Mouse (Mus musculus) ovary, postnatal 36 days (tissue): ENCODE measurements around the gene Arhgap20.

Experiments
- DNase-seq: peaks from one replicate; pipeline ENCODE4 v3.0.0; 2022; ENCODE audit warnings: low spot score, mixed read lengths

The Arhgap20 gene

DNA sequence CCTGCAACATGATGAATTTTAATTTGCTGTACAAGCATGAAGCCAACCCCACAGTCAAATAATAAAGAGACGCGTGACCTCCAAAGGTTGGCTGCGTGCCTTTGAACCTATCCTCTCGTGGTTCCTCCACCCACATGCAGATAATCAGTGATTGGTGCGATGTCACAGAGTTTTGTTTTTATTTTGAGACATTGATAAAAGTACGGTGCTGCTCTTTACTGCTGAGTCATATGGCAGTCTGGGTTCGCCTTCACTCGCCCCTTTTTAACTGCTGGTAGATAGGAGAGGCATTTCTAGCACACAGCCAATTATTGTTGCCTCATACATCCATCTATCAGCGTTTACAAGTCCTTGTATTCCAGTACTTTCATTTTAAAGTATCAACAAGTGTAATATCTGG, 34.0 kb downstream of the Arhgap20 start:
- DNase-seq = no peak

DNA sequence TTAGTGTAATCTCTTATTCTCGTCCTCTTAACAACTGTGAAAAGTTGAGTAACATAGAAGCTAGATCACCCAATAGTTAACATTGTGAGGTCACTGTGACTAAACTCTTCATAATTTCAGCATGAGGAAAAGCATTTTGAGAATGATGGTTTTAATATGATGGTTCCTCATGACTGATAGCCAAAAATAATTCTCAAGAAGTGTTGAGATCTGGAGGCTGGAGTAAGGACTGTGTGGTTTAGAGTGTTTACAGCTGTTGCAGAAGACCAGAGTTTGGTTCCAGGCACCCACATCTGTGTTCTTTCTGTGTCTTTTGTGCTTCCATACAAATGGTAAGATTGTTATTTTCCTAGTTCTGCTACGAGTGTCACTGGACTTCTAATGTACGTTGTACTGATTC, 42.1 kb downstream of the Arhgap20 start:
- no peak for DNase-seq

DNA sequence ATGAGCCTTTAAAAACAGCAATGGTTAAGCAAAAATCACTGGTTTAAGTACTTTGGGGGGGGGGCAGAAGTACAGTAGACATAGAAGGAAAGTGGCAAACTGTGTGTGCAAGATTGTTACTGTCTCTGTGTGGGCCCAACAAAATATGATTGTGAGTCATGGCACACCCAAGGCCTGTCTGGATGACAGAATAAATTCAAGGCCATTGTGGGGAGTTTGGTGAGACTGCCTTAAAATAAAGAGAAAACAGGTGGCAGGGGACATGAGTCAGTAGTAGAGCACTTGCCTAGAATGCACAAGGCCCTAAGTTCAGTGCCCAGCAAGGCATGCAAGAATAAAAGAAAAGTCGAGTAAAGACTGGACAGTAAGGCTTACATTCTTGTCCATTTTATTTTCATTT, 47.8 kb downstream of the Arhgap20 start:
- no peak for DNase-seq

GRCm38 (mm10) chr9:51824516-51824915, 59.4 kb downstream of the Arhgap20 start:
- no peak for DNase-seq

DNA sequence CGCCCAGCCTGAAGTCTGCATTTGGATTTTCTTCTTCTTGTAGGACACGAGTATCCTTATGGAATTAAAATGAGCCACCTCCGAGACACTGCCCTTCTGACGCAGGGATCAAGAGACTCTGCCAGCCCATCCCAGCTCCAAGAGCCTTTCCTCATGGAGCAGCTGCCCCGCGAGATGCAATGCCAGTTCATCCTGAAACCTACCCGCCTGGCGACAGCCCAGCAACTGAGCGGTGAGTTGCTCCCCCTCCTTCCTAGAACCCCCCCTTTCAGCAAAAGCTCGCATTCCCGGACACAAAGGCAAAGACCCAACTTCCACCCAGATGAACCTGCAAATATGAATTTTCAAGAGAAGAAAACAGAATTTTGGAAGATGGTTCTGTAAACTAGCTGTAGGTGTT, 66.5 kb downstream of the Arhgap20 start:
- no peak for DNase-seq

DNA sequence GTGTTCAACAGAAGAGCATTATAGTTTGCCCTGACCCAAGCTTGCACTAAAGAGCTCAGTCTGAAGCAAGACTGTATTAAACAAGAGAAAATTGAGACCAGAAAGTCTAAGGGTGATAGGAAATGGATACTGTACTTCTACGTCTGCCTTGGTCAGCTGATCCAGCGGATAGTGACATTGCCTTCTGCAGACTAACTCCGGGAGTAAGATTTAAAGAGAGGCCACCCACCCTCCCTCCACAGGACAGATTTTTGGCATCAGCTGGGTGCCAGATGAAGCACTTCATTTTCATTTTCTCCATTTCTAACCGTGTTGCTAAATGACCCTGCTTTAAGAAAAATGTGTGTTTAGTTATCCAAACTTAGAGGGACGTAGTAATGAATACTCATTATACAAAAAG, 67.2 kb downstream of the Arhgap20 start:
- DNase-seq = no peak

DNA sequence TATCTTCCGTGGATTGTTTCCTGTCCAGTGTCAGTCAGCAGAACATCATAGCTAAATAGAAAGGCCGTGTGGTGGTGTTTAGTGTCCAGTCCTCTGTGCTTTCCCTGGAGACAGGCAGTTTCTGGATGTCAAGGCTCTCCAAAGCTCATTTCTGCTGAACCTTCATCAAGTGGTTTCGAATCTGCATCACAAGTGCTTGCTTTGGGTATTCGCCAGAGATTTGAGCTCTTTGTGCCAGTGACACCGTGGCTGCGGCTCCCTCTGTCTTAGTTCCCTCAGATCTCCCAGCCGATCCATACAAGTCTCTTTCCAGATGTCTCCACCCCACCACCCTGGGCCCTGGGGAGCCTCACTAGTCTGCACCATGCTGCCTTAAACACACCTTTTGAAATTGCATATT, 72.6 kb downstream of the Arhgap20 start:
- DNase-seq = no peak

DNA sequence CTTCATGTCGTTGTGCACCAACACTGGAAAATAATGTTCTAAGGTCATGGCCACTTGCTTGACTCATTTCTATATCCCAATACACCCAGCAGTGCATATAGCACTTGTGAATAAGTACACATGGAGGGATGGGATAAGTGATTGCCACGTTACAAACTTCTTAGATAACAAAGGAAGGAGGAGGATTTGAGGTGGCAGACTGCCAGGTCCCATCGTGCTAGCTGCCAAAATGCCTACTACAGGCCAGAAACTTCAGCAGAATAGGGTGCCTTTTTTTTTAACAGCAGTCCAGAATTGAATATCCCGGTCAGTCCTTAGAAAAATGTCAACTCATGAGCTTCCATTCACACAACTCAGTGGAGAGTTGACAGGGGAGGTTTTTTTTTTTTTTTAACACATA, 78.1 kb downstream of the Arhgap20 start:
- peak; percentile 66 for DNase-seq

GRCm38 (mm10) chr9:51845796-51846195, 80.7 kb downstream of the Arhgap20 start:
- DNase-seq = no peak

DNA sequence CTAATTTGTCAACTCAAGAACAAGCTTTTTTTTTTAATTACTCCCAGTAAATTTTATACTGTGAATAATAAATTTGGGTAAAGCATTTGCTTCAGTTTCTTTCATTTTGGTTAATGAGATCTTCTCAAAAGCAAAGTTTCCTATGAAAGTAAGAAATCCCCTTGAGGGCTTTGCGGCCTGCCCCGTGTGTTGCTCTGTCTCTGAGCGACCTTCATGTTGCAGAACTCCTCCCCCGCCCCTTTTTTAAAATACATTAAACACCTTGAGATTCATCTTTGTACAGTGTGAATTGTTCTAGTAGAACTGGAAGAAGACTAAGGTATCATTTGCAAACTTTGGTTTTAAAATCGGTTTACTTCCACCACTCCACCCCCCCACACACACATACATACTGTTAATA, 88.6 kb downstream of the Arhgap20 start:
- DNase-seq = no peak

GRCm38 (mm10) chr9:51864273-51864672, 99.1 kb downstream of the Arhgap20 start:
- DNase-seq = no peak

DNA sequence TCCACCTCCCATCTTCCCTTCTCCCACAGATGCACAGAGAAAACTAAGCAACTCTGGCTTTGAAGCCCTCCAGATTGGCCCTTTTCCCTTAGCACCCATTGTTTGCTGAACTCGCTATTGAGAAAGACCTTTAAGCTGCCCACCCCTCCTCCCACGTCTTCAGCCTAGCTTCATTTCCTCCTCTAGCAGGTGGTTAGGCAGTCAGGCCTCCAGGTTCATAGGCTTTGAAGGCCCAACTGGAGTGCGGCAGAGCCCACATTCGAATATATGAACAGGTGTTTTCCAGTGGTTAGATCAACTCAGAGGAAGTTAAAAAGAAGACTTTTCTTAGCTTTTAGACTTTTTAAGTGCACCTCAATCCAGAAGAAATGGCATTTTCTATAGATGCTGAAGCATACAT, 101.5 kb downstream of the Arhgap20 start:
- DNase-seq = no peak

- no peak for DNase-seq
Measured at GRCm38 (mm10) chr9:51869056-51869455, 103.9 kb downstream of the Arhgap20 start.

- no peak for DNase-seq
Measured at GRCm38 (mm10) chr9:51874348-51874747, 109.2 kb downstream of the Arhgap20 start.

DNA sequence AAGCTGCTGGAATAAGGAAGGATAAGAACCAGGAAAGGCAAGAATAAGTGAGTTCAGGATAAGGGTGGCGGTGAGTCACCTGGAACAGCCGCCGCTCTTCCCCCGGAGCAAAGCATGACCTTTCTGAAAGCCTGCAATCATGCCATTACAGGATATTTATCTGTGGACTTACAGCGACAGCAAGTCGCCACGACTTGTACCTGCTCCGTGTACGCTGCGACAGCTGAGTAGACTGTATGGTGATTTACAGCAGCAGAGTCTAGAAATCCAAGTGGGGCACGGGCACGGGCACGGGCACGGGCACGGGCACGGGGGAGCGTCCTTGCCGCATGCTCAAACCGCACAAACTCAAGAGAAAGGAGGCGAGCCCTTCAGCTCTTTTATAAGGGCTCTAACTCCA, 110.4 kb downstream of the Arhgap20 start:
- DNase-seq = no peak

DNA sequence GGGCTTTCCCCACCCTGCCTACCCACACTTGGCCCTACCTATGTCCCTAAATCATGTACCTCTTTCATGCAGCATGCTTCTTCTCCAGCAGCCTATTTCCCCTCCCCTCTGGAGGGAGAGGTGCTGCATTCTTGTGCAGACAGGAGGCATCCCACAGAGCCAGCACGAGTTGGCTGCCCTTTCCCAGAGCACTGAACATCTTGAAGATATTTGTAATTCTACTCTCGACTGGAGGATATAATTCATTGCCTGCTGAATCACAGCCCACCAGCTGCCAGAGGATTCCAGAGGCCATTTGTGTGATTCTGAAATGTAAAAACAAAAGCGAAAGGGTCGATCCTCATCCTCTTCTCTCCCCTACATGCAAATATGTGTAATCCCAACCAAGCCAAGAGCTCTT, 116.2 kb downstream of the Arhgap20 start:
- DNase-seq = no peak

DNA sequence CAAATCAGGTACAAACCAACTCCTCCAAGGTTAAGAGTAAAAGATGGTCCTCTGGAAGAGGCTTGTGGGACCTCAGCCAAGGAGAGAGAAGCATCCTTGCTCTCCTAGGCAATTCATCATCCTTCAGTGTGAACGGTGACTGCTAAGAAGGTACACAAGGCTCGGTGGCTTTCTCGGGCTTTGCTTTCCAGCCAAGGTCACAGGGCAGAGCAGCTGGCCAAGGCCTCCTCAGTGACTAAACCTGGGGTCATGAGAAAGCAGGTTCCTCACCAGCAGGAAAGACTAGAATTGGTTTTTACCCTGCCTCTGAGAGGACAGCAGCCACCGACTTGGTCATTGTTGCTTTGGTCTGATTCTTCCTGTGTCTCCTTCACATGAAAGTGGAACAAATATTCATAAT, 116.7 kb downstream of the Arhgap20 start:
- no peak for DNase-seq

DNA sequence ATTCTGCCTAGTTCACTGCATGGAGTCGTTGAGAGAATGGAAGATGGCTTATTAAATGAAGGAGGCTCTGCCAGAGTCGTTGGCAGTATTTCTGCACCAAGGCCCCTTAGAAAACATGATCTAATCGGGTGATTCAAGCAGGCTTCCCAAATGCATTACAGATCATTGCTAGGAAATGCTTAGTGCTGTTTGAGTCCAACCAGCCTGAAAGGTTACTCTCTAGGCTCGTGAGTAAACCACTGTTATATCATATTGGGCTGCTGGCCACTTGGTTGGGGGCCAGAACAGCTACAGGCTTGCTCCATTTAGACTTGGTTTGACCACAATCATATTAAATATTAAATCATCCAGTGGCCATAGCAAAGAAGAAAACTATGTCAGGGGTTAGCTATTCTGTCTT, 118.2 kb downstream of the Arhgap20 start:
- DNase-seq = no peak

GRCm38 (mm10) chr9:51892921-51893320, 127.8 kb downstream of the Arhgap20 start:
- no peak for DNase-seq
